Mouse (Mus musculus) liver, embryonic 14 days (tissue): Measurements from ENCODE around the gene 2010003K11Rik. TPM values are rescaled to one million over a fixed set of nuclear protein-coding genes. Genes with fewer than 3 reads are reported as not detected.

Experiments
- polyA plus RNA-seq: library from polyadenylated mRNA; depleted of rRNA; stranded (reverse); fragments of >200 nt; gene quantifications from 2 replicates; pipeline ENCODE4 v1.2.3, GENCODE M21; 2012; rRNA removed

Gene 2010003K11Rik
- 0.03 and 0.05 TPM in 2 replicates for polyA plus RNA-seq

GRCm38 (mm10) chr19:4498062-4498933 is at the start of gene 2010003K11Rik:
Gene 2010003K11Rik, minus strand, starts transcription at chr19:4498583.

GRCm38 (mm10) chr19:4509986-4510963 is 11.9 kb upstream of the 2010003K11Rik start, which contains the start of gene Pcx:
Gene Pcx, plus strand, starts transcription at chr19:4510472.

GRCm38 (mm10) chr19:4477345-4478189 is 20.8 kb downstream of the 2010003K11Rik start, which contains the start of gene Syt12:
Gene Syt12, minus strand, starts transcription at chr19:4477447.

Other genes starting within 250 kb of the 2010003K11Rik start
- 2.1 and 2.8 TPM in 2 replicates for gene Ssh3, start 229.4 kb downstream of the 2010003K11Rik start, polyA plus RNA-seq
- gene Ankrd13d, start 215.4 kb downstream of the 2010003K11Rik start, polyA plus RNA-seq: 0.88 and 1.0 TPM in 2 replicates
- gene Grk2, start 192.4 kb downstream of the 2010003K11Rik start, polyA plus RNA-seq: 28.2 and 29.9 TPM in 2 replicates
- gene Kdm2a, start 100.3 kb downstream of the 2010003K11Rik start, polyA plus RNA-seq: 16.2 and 19.1 TPM in 2 replicates
- gene Rhod, start 59.2 kb downstream of the 2010003K11Rik start, polyA plus RNA-seq: 3.9 and 4.1 TPM in 2 replicates
- gene Syt12, start 21.1 kb downstream of the 2010003K11Rik start, polyA plus RNA-seq: 0.12 and 0.22 TPM in 2 replicates
- 12.0 and 17.3 TPM in 2 replicates for gene Pcx, start 11.9 kb upstream of the 2010003K11Rik start, polyA plus RNA-seq
- gene Lrfn4, start 117.1 kb upstream of the 2010003K11Rik start, polyA plus RNA-seq: 1.6 and 1.8 TPM in 2 replicates
- 16.4 and 19.9 TPM in 2 replicates for gene Rce1, start 127.1 kb upstream of the 2010003K11Rik start, polyA plus RNA-seq
- gene Gm960, start 200.1 kb upstream of the 2010003K11Rik start, polyA plus RNA-seq: 0.01 and 0.09 TPM in 2 replicates
- 0.03 and 0.07 TPM in 2 replicates for gene Sptbn2, start 212.6 kb upstream of the 2010003K11Rik start, polyA plus RNA-seq